In genomic region chr1:35764068-35764467, GRCm38 (mm10) we compare ENCODE assay signal across 28 mouse cellular contexts.
"Had no signal": no experiment of that assay in that cellular context is flagged by ENCODE, and none has a peak within 500 bp of the region (broad histone marks: within the 10 kb centered on the region; RNA-seq: fewer than 3 reads in every experiment).

No protein-coding gene starts in this region.

- H3K4me1 ChIP-seq: embryonic facial prominence, embryonic 10.5 days; embryonic facial prominence, embryonic 12.5 days; forebrain, embryonic 10.5 days; forebrain, embryonic 12.5 days; forebrain, embryonic 13.5 days; forebrain, embryonic 15.5 days had no signal

- H3K36me3 ChIP-seq: embryonic facial prominence, embryonic 10.5 days; embryonic facial prominence, embryonic 12.5 days; embryonic facial prominence, embryonic 13.5 days; embryonic facial prominence, embryonic 15.5 days; forebrain, embryonic 10.5 days; forebrain, embryonic 12.5 days; forebrain, embryonic 15.5 days had no signal

- DNase-seq: cerebellum, adult 8-10 months; cerebellum, adult 9-10 months; cerebellum, adult 9-11 months; cerebellum, postnatal 10 days; cerebellum, postnatal 14 days; cerebellum, postnatal 25 days; cerebellum, postnatal 36 days; embryo, embryonic 11 days; forebrain, postnatal 0 days; gastrocnemius, adult 2 months; gastrocnemius, postnatal 10 days; gastrocnemius, postnatal 14 days; gastrocnemius, postnatal 25 days; gastrocnemius, postnatal 36 days; heart, adult 11 months; heart, adult 18-20 months; heart, adult 2 months had no signal

- ATAC-seq: forebrain, embryonic 13.5 days; forebrain, embryonic 14.5 days; forebrain, embryonic 15.5 days; forebrain, embryonic 16.5 days; forebrain, postnatal 0 days had no signal

- H3K4me3 ChIP-seq: embryonic facial prominence, embryonic 10.5 days; embryonic facial prominence, embryonic 12.5 days; embryonic facial prominence, embryonic 13.5 days; embryonic facial prominence, embryonic 15.5 days; erythroblast, embryonic 14.5 days; forebrain, embryonic 10.5 days; forebrain, embryonic 12.5 days; forebrain, embryonic 13.5 days; forebrain, embryonic 15.5 days; gastrocnemius, adult 2 months; heart, adult 2 months had no signal

- H3K9ac ChIP-seq: embryonic facial prominence, embryonic 12.5 days; embryonic facial prominence, embryonic 13.5 days; embryonic facial prominence, embryonic 15.5 days; forebrain, embryonic 12.5 days; forebrain, embryonic 13.5 days; forebrain, embryonic 15.5 days; forebrain, postnatal 0 days had no signal

- H3K4me2 ChIP-seq: embryonic facial prominence, embryonic 12.5 days; embryonic facial prominence, embryonic 13.5 days; embryonic facial prominence, embryonic 15.5 days; forebrain, embryonic 12.5 days; forebrain, embryonic 13.5 days; forebrain, embryonic 15.5 days had no signal

- H3K27me3 ChIP-seq: embryonic facial prominence, embryonic 12.5 days; embryonic facial prominence, embryonic 13.5 days; embryonic facial prominence, embryonic 15.5 days; forebrain, embryonic 12.5 days; forebrain, embryonic 13.5 days; forebrain, embryonic 15.5 days had no signal

- H3K27ac ChIP-seq: embryonic facial prominence, embryonic 10.5 days; embryonic facial prominence, embryonic 12.5 days; embryonic facial prominence, embryonic 13.5 days; embryonic facial prominence, embryonic 15.5 days; forebrain, embryonic 10.5 days; forebrain, embryonic 12.5 days; forebrain, embryonic 13.5 days; forebrain, embryonic 15.5 days; gastrocnemius, adult 2 months; heart, adult 2 months had no signal

- H3K9me3 ChIP-seq: embryonic facial prominence, embryonic 10.5 days; embryonic facial prominence, embryonic 12.5 days; embryonic facial prominence, embryonic 13.5 days; embryonic facial prominence, embryonic 15.5 days; forebrain, embryonic 10.5 days; forebrain, embryonic 12.5 days; forebrain, embryonic 13.5 days; forebrain, embryonic 15.5 days had no signal
